Mouse (Mus musculus) midbrain, embryonic 13.5 days (tissue): ENCODE measurements around the gene Kdelc1. TPM values are rescaled to one million over a fixed set of nuclear protein-coding genes. Genes with fewer than 3 reads are reported as not detected.

Source experiments
- ATAC-seq: fragments of 200-750 bp; cut with Nextera tagmentation; 2 replicates; pipeline ENCODE4 v1.8.0; 2017; ENCODE audit warnings: mild to moderate bottlenecking, moderate TSS enrichment, moderate library complexity
- H3K27ac ChIP-seq: fragments of 300-500 bp; sonication (generic); 2 replicates; pipeline ENCODE4 v1.5.1; 2015; ENCODE audit warnings: inconsistent platforms, mild to moderate bottlenecking, moderate library complexity
- H3K27me3 ChIP-seq: fragments of 300-500 bp; sonication (generic); 2 replicates; pipeline ENCODE4 v1.6.1; 2015; ENCODE audit warnings: mild to moderate bottlenecking, inconsistent platforms
- H3K36me3 ChIP-seq: fragments of 300-500 bp; sonication (generic); 2 replicates; pipeline ENCODE4 v1.6.1; 2015; ENCODE audit warnings: mild to moderate bottlenecking, inconsistent platforms
- H3K4me1 ChIP-seq: fragments of 300-500 bp; sonication (generic); replicated peaks from 2 replicates; pipeline ENCODE4 v1.6.1; 2015; ENCODE audit warnings: inconsistent platforms
- H3K4me2 ChIP-seq: fragments of 300-500 bp; sonication (generic); replicated peaks from 2 replicates; pipeline ENCODE4 v1.6.1; 2015; ENCODE audit warnings: moderate library complexity, mild to moderate bottlenecking, inconsistent platforms
- H3K4me3 ChIP-seq: fragments of 300-500 bp; sonication (generic); replicated peaks from 2 replicates; pipeline ENCODE4 v1.5.1; 2015; ENCODE audit warnings: mild to moderate bottlenecking, inconsistent platforms
- H3K9ac ChIP-seq: fragments of 300-500 bp; sonication (generic); replicated peaks from 2 replicates; pipeline ENCODE4 v1.6.1; 2015; ENCODE audit warnings: mild to moderate bottlenecking, inconsistent platforms
- H3K9me3 ChIP-seq: fragments of 300-500 bp; sonication (generic); 2 replicates; pipeline ENCODE4 v1.6.1; 2016; ENCODE audit warnings: mild to moderate bottlenecking, inconsistent platforms
- WGBS: fragments of 180-500 bp; shearing (Covaris S2); methylation state at CpG from one replicate; pipeline ENCODE4 v1.1.7; 2015; 5-methylcytosine and 5-hydroxymethylcytosine counted together
- polyA plus RNA-seq: library from polyadenylated mRNA; unstranded; fragments of >200 nt; fragmentation: Nextera tagmentation; extraction: Ambion mirVana; gene quantifications from 2 replicates; pipeline ENCODE4 v1.2.1, GENCODE M21; 2015

Gene Kdelc1
- 33.4 and 35.1 TPM in 2 replicates for polyA plus RNA-seq

- under 1% methylated on average over 39 of the region's 39 CpGs for WGBS
- peak within 1 kb of the TSS; percentile 89 for H3K9ac ChIP-seq
- peaks cover 31% of the 10 kb centered on the region for H3K4me1 ChIP-seq
- peak; percentile 98 for ATAC-seq
- H3K4me3 ChIP-seq = peak within 1 kb of the TSS; percentile 68
- peaks cover 18% of the 10 kb centered on the region for H3K36me3 ChIP-seq
- H3K27me3 ChIP-seq = no peaks in the 10 kb centered on the region
- H3K27ac ChIP-seq = peak within 1 kb of the TSS; percentile 98
- no peaks in the 10 kb centered on the region for H3K9me3 ChIP-seq
- H3K4me2 ChIP-seq = peak within 1 kb of the TSS; percentile 65
Observed at GRCm38 (mm10) chr1:44118239-44119054, at the start of gene Kdelc1, which contains the start of gene Bivm. Gene Kdelc1, minus strand, starts transcription at chr1:44118808. Gene Bivm, plus strand, starts transcription at chr1:44118957.

- no peaks in the 10 kb centered on the region for H3K4me1 ChIP-seq
- peaks cover 3% of the 10 kb centered on the region for H3K9me3 ChIP-seq
Observed at GRCm38 (mm10) chr1:44167859-44168383, 49.3 kb upstream of the Kdelc1 start.

DNA sequence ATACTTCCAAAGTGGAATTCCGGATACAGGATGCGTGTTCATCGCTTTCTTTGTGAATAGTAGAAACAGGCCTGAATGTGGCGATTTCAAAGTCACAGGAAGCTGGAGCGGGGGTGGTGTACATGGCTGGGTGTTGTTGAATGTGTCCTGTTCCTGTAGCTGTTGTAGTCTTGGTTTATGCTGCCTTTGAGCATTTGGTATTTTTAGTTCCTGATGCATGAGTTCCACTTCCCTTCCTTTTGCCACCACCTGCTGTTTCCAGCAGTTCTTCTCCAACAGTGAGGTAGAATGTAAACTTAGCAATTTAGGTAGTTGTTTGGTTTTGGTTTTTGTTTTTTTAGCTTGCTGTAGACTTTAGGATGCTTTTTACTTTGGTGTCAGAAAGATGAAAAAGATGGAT is 43.8 kb upstream of the Kdelc1 start:
- 97% methylated on average over 5 of the region's 5 CpGs for WGBS
- no peak for ATAC-seq

More at GRCm38 (mm10) chr1:44167859-44168383, 49.3 kb upstream of the Kdelc1 start:
- 94% methylated on average over 3 of the region's 3 CpGs for WGBS
- H3K27ac ChIP-seq = no peak overlapping the region
- no peak overlapping the region for H3K4me2 ChIP-seq
- peaks cover 81% of the 10 kb centered on the region for H3K36me3 ChIP-seq
- no peaks in the 10 kb centered on the region for H3K27me3 ChIP-seq
- no peak overlapping the region for H3K9ac ChIP-seq
- ATAC-seq = no peak
- H3K4me3 ChIP-seq = no peak overlapping the region

DNA sequence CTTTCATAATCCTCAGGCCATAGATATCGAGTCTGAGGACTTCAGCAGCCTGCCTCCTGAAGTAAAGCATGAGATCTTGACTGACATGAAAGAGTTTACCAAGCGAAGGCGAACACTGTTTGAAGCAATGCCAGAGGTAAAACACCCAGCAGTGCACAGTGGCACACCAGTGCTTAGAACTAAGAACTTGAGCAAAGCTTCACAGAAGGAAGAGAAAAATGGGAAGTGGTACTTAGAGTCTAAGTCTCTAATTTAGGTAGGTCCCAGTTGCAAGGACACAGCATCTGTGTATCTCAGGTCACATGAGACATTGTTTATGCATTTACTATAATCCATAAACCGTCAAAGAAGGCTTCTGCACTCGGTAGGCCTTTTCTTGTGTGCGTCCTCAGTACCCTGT is 43.2 kb upstream of the Kdelc1 start:
- H3K27me3 ChIP-seq = no peaks in the 10 kb centered on the region
- H3K4me2 ChIP-seq = no peak overlapping the region
- WGBS = 95% methylated on average over 6 of the region's 6 CpGs
- no peak for ATAC-seq
- H3K4me1 ChIP-seq = no peaks in the 10 kb centered on the region
- H3K9me3 ChIP-seq = no peaks in the 10 kb centered on the region
- no peak overlapping the region for H3K27ac ChIP-seq
- no peak overlapping the region for H3K9ac ChIP-seq
- peaks cover 83% of the 10 kb centered on the region for H3K36me3 ChIP-seq
- no peak overlapping the region for H3K4me3 ChIP-seq

More for the DNA sequence above, 43.8 kb upstream of the Kdelc1 start:
- H3K27ac ChIP-seq = no peak overlapping the region
- no peaks in the 10 kb centered on the region for H3K4me1 ChIP-seq
- H3K9me3 ChIP-seq = no peaks in the 10 kb centered on the region; the same call in 1 of the 2 replicates
- H3K36me3 ChIP-seq = peaks cover 89% of the 10 kb centered on the region
- no peaks in the 10 kb centered on the region for H3K27me3 ChIP-seq
- no peak overlapping the region for H3K4me2 ChIP-seq
- H3K4me3 ChIP-seq = no peak overlapping the region
- H3K9ac ChIP-seq = no peak overlapping the region

DNA sequence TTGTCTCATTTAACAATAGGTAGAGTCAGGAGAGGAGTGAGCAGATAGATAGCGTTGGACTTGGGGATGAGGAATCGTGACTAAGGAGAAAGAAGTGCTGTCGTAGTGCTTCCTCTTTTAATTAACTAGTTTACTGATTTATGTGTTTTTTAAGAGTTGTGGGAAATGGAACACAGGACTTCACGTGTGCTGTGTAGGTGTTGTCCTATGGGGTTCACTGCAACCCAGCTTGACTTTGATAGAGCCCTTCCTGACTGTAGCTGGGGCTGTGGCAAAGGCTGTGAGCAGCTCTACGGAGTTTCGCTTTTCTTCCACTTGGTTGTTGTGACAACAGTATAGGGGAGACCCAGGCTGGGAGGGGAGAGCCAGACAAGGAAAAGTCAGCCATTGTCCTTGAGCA is 39.7 kb upstream of the Kdelc1 start:
- ATAC-seq = no peak
- H3K36me3 ChIP-seq = peaks cover 54% of the 10 kb centered on the region
- WGBS = 93% methylated on average over 6 of the region's 6 CpGs

DNA sequence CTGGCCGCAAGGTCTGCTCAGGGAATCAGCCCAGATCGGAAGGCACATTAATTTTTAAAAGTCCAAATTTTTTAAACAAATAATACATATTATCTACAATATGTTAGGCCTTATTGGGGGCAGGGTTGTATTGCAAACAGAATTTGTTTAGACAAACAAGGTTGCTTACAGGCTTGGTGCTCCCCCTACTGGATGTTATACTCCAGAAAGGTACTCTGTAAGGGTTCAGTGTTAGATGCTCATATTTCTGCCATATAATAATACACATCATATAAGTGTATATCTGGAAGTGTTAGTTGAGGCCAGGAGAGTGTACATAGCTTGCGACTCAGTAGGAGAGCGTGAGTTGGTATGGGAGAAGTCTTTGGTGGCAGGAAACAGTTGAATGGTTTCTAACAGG is 36.7 kb upstream of the Kdelc1 start:
- WGBS = 98% methylated on average over 4 of the region's 4 CpGs
- Histone ChIP-seq H3K9me3 (no peaks in the 10 kb centered on the region), H3K27ac (no peak overlapping the region), H3K9ac (no peak overlapping the region), H3K4me3 (no peak overlapping the region), H3K4me2 (no peak overlapping the region), H3K27me3 (no peaks in the 10 kb centered on the region), H3K36me3 (peaks cover 30% of the 10 kb centered on the region), H3K4me1 (no peaks in the 10 kb centered on the region)
- ATAC-seq = no peak

More for the DNA sequence above, 39.7 kb upstream of the Kdelc1 start:
- no peaks in the 10 kb centered on the region for H3K27me3 ChIP-seq
- H3K27ac ChIP-seq = no peak overlapping the region
- no peak overlapping the region for H3K4me2 ChIP-seq
- no peaks in the 10 kb centered on the region for H3K9me3 ChIP-seq
- no peaks in the 10 kb centered on the region for H3K4me1 ChIP-seq
- H3K9ac ChIP-seq = no peak overlapping the region
- no peak overlapping the region for H3K4me3 ChIP-seq

DNA sequence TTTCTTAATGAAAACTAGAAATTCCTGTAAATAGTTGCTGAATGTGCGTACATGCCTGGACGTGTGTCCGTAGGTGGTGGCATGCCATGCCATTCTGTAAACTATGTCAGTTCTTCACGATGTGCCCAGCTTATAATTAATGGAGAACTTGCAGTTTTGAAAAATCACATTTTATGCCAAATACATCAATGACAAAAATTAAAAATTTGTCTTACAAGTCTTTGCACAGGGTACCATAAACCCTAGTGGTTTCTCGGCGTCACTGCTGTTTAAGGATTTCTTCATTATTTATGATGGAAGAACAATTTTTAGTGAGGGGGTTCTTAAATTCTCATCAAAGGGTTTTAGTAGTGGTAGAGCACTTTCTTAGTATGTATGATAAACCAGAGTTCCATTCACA is 30.1 kb upstream of the Kdelc1 start:
- Histone ChIP-seq H3K27me3 (no peaks in the 10 kb centered on the region), H3K4me3 (peak overlapping the region; percentile 86), H3K4me2 (peak overlapping the region; percentile 65), H3K36me3 (peaks cover 6% of the 10 kb centered on the region; the same call in 1 of the 2 replicates), H3K9ac (peak overlapping the region; percentile 93), H3K27ac (no peak overlapping the region; the same call in 1 of the 2 replicates), H3K4me1 (peaks cover 15% of the 10 kb centered on the region), H3K9me3 (no peaks in the 10 kb centered on the region)
- no peak for ATAC-seq
- 34% methylated on average over 6 of the region's 6 CpGs for WGBS

GRCm38 (mm10) chr1:44147563-44148381 is 29.2 kb upstream of the Kdelc1 start, which contains the start of gene Ercc5:
Gene Ercc5, plus strand, starts transcription at chr1:44147744.
- peak within 1 kb of the TSS; percentile 65 for H3K4me2 ChIP-seq
- WGBS = under 1% methylated on average over 66 of the region's 66 CpGs
- H3K27ac ChIP-seq = peak within 1 kb of the TSS; percentile 99
- peak; percentile 99 for ATAC-seq
- no peaks in the 10 kb centered on the region for H3K9me3 ChIP-seq
- H3K4me3 ChIP-seq = peak within 1 kb of the TSS; percentile 86
- no peaks in the 10 kb centered on the region for H3K27me3 ChIP-seq
- H3K36me3 ChIP-seq = peaks cover 15% of the 10 kb centered on the region
- peaks cover 15% of the 10 kb centered on the region for H3K4me1 ChIP-seq
- H3K9ac ChIP-seq = peak within 1 kb of the TSS; percentile 93

DNA sequence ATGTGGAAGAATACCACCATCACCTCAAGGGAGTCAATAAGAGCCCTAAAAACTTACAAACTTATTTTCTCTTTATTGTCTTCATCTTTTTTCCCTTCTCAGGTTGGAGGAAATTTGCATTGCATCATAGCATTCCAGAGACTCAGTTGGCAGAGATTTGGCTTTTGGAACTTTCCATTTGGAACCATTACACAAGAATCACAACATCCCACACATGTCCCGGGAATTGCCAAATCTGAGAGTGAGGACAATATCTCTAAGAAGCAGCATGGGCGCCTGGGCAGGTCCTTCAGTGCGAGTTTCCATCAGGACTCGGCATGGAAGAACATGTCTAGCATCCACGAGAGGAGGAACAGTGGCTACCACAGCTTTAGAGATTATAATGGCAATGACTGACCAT is 24.1 kb upstream of the Kdelc1 start:
- Histone ChIP-seq H3K4me1 (peaks cover 4% of the 10 kb centered on the region; the same call in 1 of the 2 replicates), H3K27ac (no peak overlapping the region), H3K4me3 (no peak overlapping the region), H3K9ac (no peak overlapping the region), H3K9me3 (no peaks in the 10 kb centered on the region), H3K27me3 (no peaks in the 10 kb centered on the region), H3K36me3 (peaks cover 53% of the 10 kb centered on the region), H3K4me2 (no peak overlapping the region)
- no peak for ATAC-seq
- WGBS = 88% methylated on average over 5 of the region's 5 CpGs

GRCm38 (mm10) chr1:44140232-44140631 is 21.6 kb upstream of the Kdelc1 start:
- Histone ChIP-seq H3K4me3 (no peak overlapping the region), H3K27me3 (no peaks in the 10 kb centered on the region), H3K4me1 (no peaks in the 10 kb centered on the region), H3K36me3 (peaks cover 64% of the 10 kb centered on the region), H3K4me2 (no peak overlapping the region), H3K9me3 (no peaks in the 10 kb centered on the region), H3K27ac (no peak overlapping the region), H3K9ac (no peak overlapping the region)
- ATAC-seq = no peak
- 94% methylated on average over 4 of the region's 4 CpGs for WGBS

DNA sequence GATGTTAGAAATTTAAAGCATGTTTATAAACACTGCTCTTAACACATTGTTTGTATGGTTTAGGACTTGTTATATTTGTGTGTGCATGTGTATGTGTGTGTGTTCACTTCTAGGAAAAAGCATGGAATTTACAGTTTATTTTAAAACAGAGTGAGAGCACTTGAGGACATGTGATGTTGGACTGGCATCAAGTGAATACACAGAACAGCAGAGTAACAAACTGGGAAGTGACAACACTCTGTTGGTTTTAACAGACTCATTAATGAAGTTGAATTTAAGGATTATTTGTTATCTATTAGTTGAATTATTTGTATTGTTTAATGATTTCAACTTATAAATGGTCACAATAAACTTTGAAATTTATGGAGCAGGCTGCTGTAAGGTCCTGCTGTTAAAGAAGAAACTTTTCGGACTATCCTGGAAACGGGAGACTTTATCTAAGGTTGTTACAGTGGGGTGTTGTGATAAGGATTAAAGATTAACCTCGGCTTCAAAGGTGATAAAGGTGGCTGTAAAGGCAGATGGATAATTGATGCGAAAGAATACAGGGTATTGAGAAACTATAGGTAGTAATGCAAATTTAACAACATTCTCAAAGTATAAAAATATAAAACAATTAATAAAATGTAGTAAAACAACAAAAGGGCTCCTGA is 11.4 kb upstream of the Kdelc1 start:
- no peak overlapping the region for H3K4me3 ChIP-seq
- no peak overlapping the region for H3K27ac ChIP-seq
- ATAC-seq = no peak
- WGBS = 91% methylated on average over 4 of the region's 4 CpGs
- H3K36me3 ChIP-seq = peaks cover 49% of the 10 kb centered on the region
- no peaks in the 10 kb centered on the region for H3K27me3 ChIP-seq
- no peaks in the 10 kb centered on the region for H3K4me1 ChIP-seq
- H3K4me2 ChIP-seq = no peak overlapping the region
- no peaks in the 10 kb centered on the region for H3K9me3 ChIP-seq
- H3K9ac ChIP-seq = no peak overlapping the region
